Mouse (Mus musculus): ENCODE data around the gene Gpld1.

DNA sequence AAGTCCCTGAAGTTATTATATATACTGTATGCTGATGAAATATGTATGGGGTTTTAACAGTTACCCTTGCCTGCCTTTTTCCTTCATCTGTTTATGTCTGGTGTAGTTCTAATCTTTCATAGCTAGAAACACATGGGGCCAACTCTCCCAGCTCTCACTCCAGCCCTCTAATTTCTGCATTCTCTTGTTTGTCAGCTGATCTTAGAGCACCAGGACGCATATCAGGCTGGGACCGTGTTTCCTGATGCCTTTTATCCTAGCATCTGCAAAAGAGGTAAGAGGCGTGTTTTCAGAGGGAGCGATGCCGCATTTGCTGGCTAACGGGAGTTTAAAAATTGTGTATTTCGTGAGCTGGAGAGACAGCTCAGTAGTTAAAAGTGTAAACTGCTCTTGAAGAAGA lies 9.7 kb downstream of the Gpld1 start:
- TF ChIP-seq POLR2A (IDR thresholded peaks at IDR 0.05; ENCODE audit: low read depth, low read length) (no peak), CTCF (IDR thresholded peaks at IDR 0.05; ENCODE audit: borderline replicate concordance, insufficient read depth, low read length) (no peak)
